Mouse (Mus musculus) gastrocnemius, adult 8-10 months (tissue): ENCODE measurements at regions not wholly inside any gene's neighbourhood (a gene's known extent, or its start where the extent isn't known, plus 50 kb on each side); places are given as distances from the start of the nearest gene placed in this dataset.
A peak's percentile ranks its signal among the peaks of the same experiment; 100 is the strongest.
"Not testable (repeated sequence)": the region's sequence is repeated elsewhere in the genome, so short reads cannot be mapped to it uniquely, and the experiment has no call there.

Experiments
- DNase-seq, 2 experiments: peaks; one replicate each; pipeline ENCODE4 v3.0.0; 2022; ENCODE audit warnings: low spot score in 2 of 2

GRCm38 (mm10) chr13:97360551-97360950 is 119.6 kb downstream of the Enc1 start:
- DNase-seq: no peak

- no peak for DNase-seq
Measured at GRCm38 (mm10) chr13:97358781-97359305, 117.9 kb downstream of the Enc1 start.

GRCm38 (mm10) chr13:97358261-97358660 is 117.4 kb downstream of the Enc1 start:
- DNase-seq: no peak

GRCm38 (mm10) chr13:97356923-97357807 is 116.3 kb downstream of the Enc1 start:
- no peak for DNase-seq

GRCm38 (mm10) chr13:97355411-97355810 is 114.5 kb downstream of the Enc1 start:
- DNase-seq: not testable (repeated sequence)

GRCm38 (mm10) chr13:97347696-97348095 is 106.8 kb downstream of the Enc1 start:
- peak in 1 of 2 experiments; percentile 5 for DNase-seq

GRCm38 (mm10) chr13:97341218-97341889 is 100.4 kb downstream of the Enc1 start:
- no peak for DNase-seq

GRCm38 (mm10) chr13:97337954-97338353 is 97.0 kb downstream of the Enc1 start:
- no peak for DNase-seq

GRCm38 (mm10) chr13:97337296-97337731 is 96.4 kb downstream of the Enc1 start:
- peak; percentile 22 to 48 for DNase-seq

- DNase-seq: no peak
Measured at GRCm38 (mm10) chr13:97333801-97334534, 93.1 kb downstream of the Enc1 start.

GRCm38 (mm10) chr13:97331072-97331471 is 90.2 kb downstream of the Enc1 start:
- DNase-seq: no peak

GRCm38 (mm10) chr13:97321307-97321706 is 80.4 kb downstream of the Enc1 start:
- DNase-seq: not testable (repeated sequence)

GRCm38 (mm10) chr13:97320756-97321155 is 79.9 kb downstream of the Enc1 start:
- DNase-seq: no peak

GRCm38 (mm10) chr13:97320298-97320697 is 79.4 kb downstream of the Enc1 start:
- DNase-seq: no peak

- DNase-seq: no peak
Measured at GRCm38 (mm10) chr13:97317633-97318032, 76.7 kb downstream of the Enc1 start.

GRCm38 (mm10) chr13:97312420-97313370 is 71.8 kb downstream of the Enc1 start:
- DNase-seq: no peak

- DNase-seq: no peak
Measured at GRCm38 (mm10) chr13:97311340-97311739, 70.4 kb downstream of the Enc1 start.

GRCm38 (mm10) chr13:97310855-97311189 is 69.9 kb downstream of the Enc1 start:
- DNase-seq: no peak

GRCm38 (mm10) chr13:97310186-97310854 is 69.4 kb downstream of the Enc1 start:
- peak; percentile 30 to 46 for DNase-seq

- DNase-seq: no peak
Measured at GRCm38 (mm10) chr13:97309411-97309810, 68.5 kb downstream of the Enc1 start.
